Comparison of ENCODE assay signal across 8 mouse cellular contexts in the genomic region with DNA sequence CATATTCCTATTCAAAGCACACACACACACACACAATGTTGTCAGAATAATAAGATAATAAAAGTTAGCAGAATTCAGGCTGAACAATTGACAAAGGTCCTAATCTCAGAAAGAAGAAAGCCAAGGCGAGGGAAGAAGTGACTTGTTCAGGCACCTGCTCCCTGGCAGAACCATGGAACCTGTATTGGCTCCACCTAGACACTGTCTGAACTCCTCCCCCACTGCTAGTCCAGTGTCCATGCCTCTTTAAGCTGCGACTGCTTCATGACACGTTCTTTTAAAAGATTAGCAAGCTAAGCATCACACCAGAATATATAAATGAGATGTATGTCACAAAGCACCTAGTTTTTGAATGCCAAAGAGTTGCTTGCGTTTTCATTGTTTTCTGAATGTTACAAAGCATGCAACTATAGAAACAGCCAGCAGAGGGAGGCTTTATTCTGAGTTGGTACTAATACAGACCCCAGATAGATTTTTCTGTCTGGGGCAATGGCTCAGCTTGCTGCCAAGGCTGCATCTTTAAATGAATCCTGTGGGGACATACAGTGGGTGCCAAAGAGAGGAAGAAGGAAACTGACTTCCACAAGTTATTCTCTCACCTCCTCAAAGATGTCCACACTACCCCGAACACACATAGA. TPM values are rescaled to one million over a fixed set of nuclear protein-coding genes. Genes with fewer than 3 reads are reported as not detected.
DNase-seq lines count a peak whose midpoint lies in the region; ATAC-seq and TF ChIP-seq lines count a peak whose summit lies in the region.

No protein-coding gene starts in this region.

- peaks cover 12% of the 10 kb centered on the region for H3K4me1 ChIP-seq in embryonic facial prominence, embryonic 10.5 days
- H3K4me1 ChIP-seq in intestine, embryonic 15.5 days (replicated peaks), result no peaks in the 10 kb centered on the region; the same call in 1 of the 2 replicates
- no peaks in the 10 kb centered on the region; the same call in 1 of the 2 replicates for H3K4me1 ChIP-seq in liver, postnatal 0 days (ENCODE audit: insufficient read depth)

- no peaks in the 10 kb centered on the region for H3K27me3 ChIP-seq in embryonic facial prominence, embryonic 10.5 days (replicated peaks; ENCODE audit: low read depth, poor library complexity, severe bottlenecking)
- no peaks in the 10 kb centered on the region for H3K27me3 ChIP-seq in intestine, embryonic 15.5 days (replicated peaks)
- no peaks in the 10 kb centered on the region for H3K27me3 ChIP-seq in liver, postnatal 0 days (ENCODE audit: insufficient read depth, low read length)

- no peak overlapping the region for H3K4me3 ChIP-seq in embryonic facial prominence, embryonic 10.5 days
- H3K4me3 ChIP-seq in intestine, embryonic 15.5 days (replicated peaks), result no peak overlapping the region
- H3K4me3 ChIP-seq in liver, postnatal 0 days (ENCODE audit: low read depth, low read length), result no peak overlapping the region

- H3K9ac ChIP-seq in intestine, embryonic 15.5 days, result no peak overlapping the region
- H3K9ac ChIP-seq in liver, postnatal 0 days (replicated peaks), result no peak overlapping the region

- TF ChIP-seq EP300 in liver, postnatal 0 days (IDR thresholded peaks at IDR 0.05; ENCODE audit: low read depth), result no peak

- no peak overlapping the region for H3K27ac ChIP-seq in embryonic facial prominence, embryonic 10.5 days (replicated peaks)
- H3K27ac ChIP-seq in intestine, embryonic 15.5 days, result no peak overlapping the region
- no peak overlapping the region for H3K27ac ChIP-seq in liver, postnatal 0 days (ENCODE audit: low read depth)

- no peaks in the 10 kb centered on the region for H3K36me3 ChIP-seq in embryonic facial prominence, embryonic 10.5 days (replicated peaks)
- no peaks in the 10 kb centered on the region for H3K36me3 ChIP-seq in intestine, embryonic 15.5 days
- no peaks in the 10 kb centered on the region for H3K36me3 ChIP-seq in liver, postnatal 0 days (replicated peaks; ENCODE audit: insufficient read depth, low read length)

- H3K9me3 ChIP-seq in embryonic facial prominence, embryonic 10.5 days, result no peaks in the 10 kb centered on the region
- H3K9me3 ChIP-seq in intestine, embryonic 15.5 days, result no peaks in the 10 kb centered on the region
- H3K9me3 ChIP-seq in liver, postnatal 0 days (ENCODE audit: low read length), result no peaks in the 10 kb centered on the region

- peak; percentile 67 for TF ChIP-seq CTCF in liver, postnatal 0 days (IDR thresholded peaks at IDR 0.05; ENCODE audit: low read depth)

- peak; percentile 65; the same call in 1 of the 2 replicates for ATAC-seq in intestine, embryonic 15.5 days
- ATAC-seq in liver, postnatal 0 days, result peak; percentile 72
- ATAC-seq in inflammation-experienced regulatory T-cells, adult 6 months, result no peak

- DNase-seq in left cerebral cortex, adult 11 months (ENCODE audit: low spot score), result peak; percentile 34
- no peak for DNase-seq in left cerebral cortex, adult 8-10 months (ENCODE audit: low spot score in 2 of 2)
- peak; percentile 78 for DNase-seq in NIH3T3 (ENCODE audit: low read depth)
- peak; percentile 14 for DNase-seq in embryonic facial prominence, embryonic 10.5 days (ENCODE audit: low spot score)
- no peak for DNase-seq in liver, postnatal 0 days
- peak; percentile 16 for DNase-seq in retina, postnatal 7 days (ENCODE audit: low read depth, low spot score)

- no peak overlapping the region for H3K4me2 ChIP-seq in intestine, embryonic 15.5 days (replicated peaks)
- H3K4me2 ChIP-seq in liver, postnatal 0 days (ENCODE audit: low read depth, low read length), result no peak overlapping the region

- 33% methylated on average over 5 of the region's 5 CpGs for WGBS in embryonic facial prominence, embryonic 10.5 days
- WGBS in intestine, embryonic 15.5 days, result 31% methylated on average over 5 of the region's 5 CpGs
- WGBS in liver, postnatal 0 days (ENCODE audit: insufficient replicate concordance), result 29% methylated on average over 5 of the region's 5 CpGs

RNA-seq across cellular contexts. Expression of a gene that starts 59.4 kb away (rescaled TPM):
- 10 to 100 TPM; 20.7 to 27.8 (median 23.3) TPM for total RNA-seq in left cerebral cortex, adult 8-10 months (2022)
- 3.1 and 4.6 TPM in 2 replicates for polyA plus RNA-seq in embryonic facial prominence, embryonic 10.5 days (2016; fragmentation: Nextera tagmentation; extraction: Ambion mirVana)
- 16.0 and 16.7 TPM in 2 replicates for polyA plus RNA-seq in intestine, embryonic 15.5 days (2015; fragmentation: Nextera tagmentation; extraction: Ambion mirVana)
- 39.9 and 45.7 TPM in 2 replicates for polyA plus RNA-seq in liver, postnatal 0 days (2015; fragmentation: Nextera tagmentation; extraction: Ambion mirVana)
- not detected for polyA plus RNA-seq in inflammation-experienced regulatory T-cells, adult 6 months (2017; shearing (Covaris generic))

Comparison
In these comparisons a context has a peak if more than half of its experiments do, and no peak if none do; other contexts are left out.
1. DNase-seq: peak in left cerebral cortex, adult 11 months (single experiment), NIH3T3 (single experiment), embryonic facial prominence, embryonic 10.5 days (single experiment) and retina, postnatal 7 days (single experiment); none in left cerebral cortex, adult 8-10 months (0 of 2) and liver, postnatal 0 days (single experiment).